Mouse (Mus musculus): ENCODE results near the gene Cep83. TPM values are rescaled to one million over a fixed set of nuclear protein-coding genes. Genes with fewer than 3 reads are reported as not detected.

The Cep83 gene
- polyA plus RNA-seq, 1 experiment from 2014 or later: 24.7 TPM

DNA sequence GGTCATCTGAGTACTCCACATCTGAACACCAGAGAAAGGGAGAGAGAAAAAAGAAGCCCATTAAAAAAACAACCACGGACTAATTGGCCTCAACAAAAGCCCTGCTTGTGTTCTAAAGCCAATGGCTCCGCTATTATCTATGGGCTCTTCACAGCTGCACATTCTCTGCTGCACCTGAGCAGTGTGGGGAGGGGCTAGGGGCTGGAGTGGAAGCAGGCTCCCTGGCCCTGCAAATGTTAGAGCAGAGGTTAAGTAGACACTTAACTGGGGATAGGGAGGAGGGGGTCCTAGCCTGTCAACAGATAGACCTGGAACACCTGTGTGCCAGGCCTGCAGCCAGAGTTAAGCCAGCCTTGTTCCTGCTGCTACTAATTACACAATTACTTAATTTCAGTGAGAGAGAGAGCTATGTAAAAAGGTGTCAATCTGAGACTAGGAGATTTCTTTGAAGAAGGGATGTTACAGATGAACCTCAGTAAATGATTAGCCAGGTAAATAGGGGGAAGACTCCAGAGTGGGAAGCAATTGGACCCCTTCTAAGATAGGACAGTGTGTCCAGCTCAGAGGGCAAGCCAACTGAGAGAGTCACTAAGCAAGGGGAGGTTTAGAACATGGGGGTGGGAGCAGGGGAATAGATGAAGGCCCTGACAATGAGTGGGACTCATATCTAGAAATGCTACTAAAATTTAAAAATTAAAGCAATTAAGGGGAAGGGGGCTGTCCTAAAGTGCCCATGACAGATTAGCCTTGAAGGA lies 111.2 kb downstream of the Cep83 start:
- Histone ChIP-seq H3K4me1 (ENCODE audit: insufficient read depth) (no peaks in the 10 kb centered on the region; the same call in 1 of the 2 replicates), H3K9me3 (ENCODE audit: low read depth, low read length) (no peaks in the 10 kb centered on the region), H3K27ac (ENCODE audit: low read depth) (no peak overlapping the region), H3K36me3 (ENCODE audit: insufficient read depth) (peaks cover 20% of the 10 kb centered on the region; the same call in 1 of the 2 replicates), H3K9ac (no peak overlapping the region), H3K4me3 (ENCODE audit: low read depth, low read length) (no peak overlapping the region), H3K27me3 (ENCODE audit: insufficient read depth, low read length) (no peaks in the 10 kb centered on the region), H3K4me2 (no peak overlapping the region)
- DNase-seq (no peak), ATAC-seq (ENCODE audit: insufficient read depth) (no peak)
- WGBS: 35% methylated on average over 2 of the region's 2 CpGs
- no peak for TF ChIP-seq CTCF (IDR thresholded peaks at IDR 0.05; ENCODE audit: low read depth)

DNA sequence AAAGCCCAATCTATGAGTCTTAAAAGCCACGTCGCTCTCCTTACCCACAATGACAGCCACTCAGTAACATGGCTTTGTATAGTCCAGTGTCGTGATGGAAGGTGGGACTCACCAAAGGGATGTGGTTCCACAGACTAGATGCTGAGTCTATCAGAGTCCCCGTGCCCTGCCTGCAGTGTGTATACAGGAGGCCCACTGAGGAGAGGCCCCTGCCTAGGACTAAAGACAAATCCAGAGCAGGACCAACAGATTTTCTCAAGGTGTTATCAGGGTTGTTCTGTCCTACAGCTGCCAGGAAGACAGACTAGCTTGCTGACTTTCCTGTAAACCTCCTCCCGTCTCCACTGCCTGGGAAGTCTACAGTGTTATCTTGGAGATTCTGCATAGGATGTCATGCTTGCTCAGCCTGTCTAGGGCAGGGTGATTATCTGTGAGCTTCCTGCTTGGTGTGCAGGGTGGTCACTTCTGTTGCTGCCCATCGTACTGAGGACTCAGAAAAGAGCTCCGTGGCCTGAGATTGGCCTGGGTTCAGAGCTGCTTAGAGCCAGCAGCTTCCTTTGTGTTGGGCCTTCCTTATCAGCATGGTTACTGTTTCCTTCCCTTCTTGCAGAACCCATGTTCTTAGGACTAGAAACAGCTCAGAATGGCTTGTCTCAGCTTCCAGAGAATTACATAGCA lies 112.4 kb downstream of the Cep83 start:
- Histone ChIP-seq H3K27ac (ENCODE audit: low read depth) (no peak overlapping the region), H3K27me3 (ENCODE audit: insufficient read depth, low read length) (no peaks in the 10 kb centered on the region), H3K4me2 (no peak overlapping the region), H3K9me3 (ENCODE audit: low read depth, low read length) (no peaks in the 10 kb centered on the region), H3K36me3 (ENCODE audit: insufficient read depth) (peaks cover 14% of the 10 kb centered on the region; the same call in 1 of the 2 replicates), H3K9ac (no peak overlapping the region), H3K4me1 (ENCODE audit: insufficient read depth) (no peaks in the 10 kb centered on the region; the same call in 1 of the 2 replicates), H3K4me3 (ENCODE audit: low read depth, low read length) (no peak overlapping the region)
- DNase-seq (no peak), ATAC-seq (ENCODE audit: insufficient read depth) (no peak)
- no peak for TF ChIP-seq CTCF (IDR thresholded peaks at IDR 0.05; ENCODE audit: low read depth)
- WGBS: 67% methylated on average over 7 of the region's 7 CpGs

DNA sequence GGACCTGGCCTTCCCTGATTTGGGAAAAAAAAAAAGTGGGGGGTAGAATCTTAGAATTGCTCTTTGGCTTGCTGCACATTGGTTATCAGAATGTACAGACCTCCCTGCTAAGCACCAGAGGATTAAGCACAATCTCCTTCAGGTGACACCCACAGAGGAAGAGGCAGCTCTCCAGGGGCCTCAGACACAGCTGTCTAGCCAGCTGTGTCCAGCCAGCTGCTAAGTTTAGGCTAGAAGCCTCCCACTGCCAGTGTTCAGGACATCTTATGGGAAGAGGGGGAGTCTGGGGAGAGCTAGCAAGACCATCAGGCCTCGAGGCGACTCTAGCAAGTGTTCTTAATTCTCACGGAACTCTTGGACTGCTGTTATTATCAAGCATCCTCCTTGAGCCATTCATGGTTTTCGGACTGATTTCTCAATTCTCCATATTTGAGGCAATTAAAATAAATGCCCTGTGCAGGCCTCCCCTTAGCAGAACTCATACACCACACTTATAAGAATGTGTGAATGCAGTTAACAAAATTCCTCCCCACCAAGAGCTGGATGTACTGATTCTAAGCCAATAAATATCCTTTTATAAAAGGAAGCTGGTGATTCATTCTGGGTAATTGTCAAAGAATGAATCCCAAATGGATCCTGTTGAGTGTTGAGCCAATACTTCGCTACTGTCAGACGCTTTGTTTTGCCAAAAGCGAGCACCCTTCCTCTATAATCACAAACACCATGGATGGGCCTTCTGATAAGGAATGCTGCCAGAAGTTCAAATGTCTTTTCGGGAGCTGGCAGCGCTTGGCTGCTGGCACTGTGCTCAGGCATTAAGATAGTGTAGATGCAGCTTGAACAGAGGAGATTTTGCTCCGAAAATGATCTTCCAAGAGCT lies 115.8 kb downstream of the Cep83 start:
- Histone ChIP-seq H3K4me3 (ENCODE audit: low read depth, low read length) (no peak overlapping the region), H3K9ac (no peak overlapping the region), H3K36me3 (ENCODE audit: insufficient read depth) (peaks cover 3% of the 10 kb centered on the region; the same call in 1 of the 2 replicates), H3K4me1 (ENCODE audit: insufficient read depth) (no peaks in the 10 kb centered on the region; the same call in 1 of the 2 replicates), H3K4me2 (no peak overlapping the region), H3K27me3 (ENCODE audit: insufficient read depth, low read length) (no peaks in the 10 kb centered on the region), H3K27ac (ENCODE audit: low read depth) (no peak overlapping the region), H3K9me3 (ENCODE audit: low read depth, low read length) (no peaks in the 10 kb centered on the region)
- WGBS: 36% methylated on average over 10 of the region's 10 CpGs
- peak; percentile 68 for DNase-seq
- peak; percentile 71; the same call in 1 of the 2 replicates for ATAC-seq (ENCODE audit: insufficient read depth)
- no peak for TF ChIP-seq CTCF (IDR thresholded peaks at IDR 0.05; ENCODE audit: low read depth)

DNA sequence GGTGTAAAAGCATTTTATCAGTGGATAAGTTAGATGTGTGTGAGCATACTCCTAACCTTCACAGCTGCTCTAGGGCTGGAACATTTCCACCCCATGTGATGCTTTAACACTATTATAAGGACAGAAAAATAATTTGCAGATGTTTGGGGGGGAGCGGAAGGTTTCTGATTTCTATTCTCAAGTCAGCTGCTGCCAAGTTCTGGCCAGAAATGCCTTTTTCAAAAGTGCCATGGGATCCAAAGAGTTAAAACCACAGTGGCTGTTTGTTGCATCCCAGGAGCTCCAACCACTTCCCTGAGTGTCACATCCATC lies 116.4 kb downstream of the Cep83 start:
- 63% methylated on average over 1 of the region's 1 CpGs for WGBS
- Histone ChIP-seq H3K9me3 (ENCODE audit: low read depth, low read length) (no peaks in the 10 kb centered on the region), H3K4me3 (ENCODE audit: low read depth, low read length) (no peak overlapping the region), H3K36me3 (ENCODE audit: insufficient read depth) (peaks cover 3% of the 10 kb centered on the region; the same call in 1 of the 2 replicates), H3K27me3 (ENCODE audit: insufficient read depth, low read length) (no peaks in the 10 kb centered on the region), H3K27ac (ENCODE audit: low read depth) (no peak overlapping the region), H3K4me2 (no peak overlapping the region), H3K4me1 (ENCODE audit: insufficient read depth) (no peaks in the 10 kb centered on the region; the same call in 1 of the 2 replicates), H3K9ac (no peak overlapping the region)
- no peak for TF ChIP-seq CTCF (IDR thresholded peaks at IDR 0.05; ENCODE audit: low read depth)
- peak; percentile 59 for DNase-seq
- ATAC-seq (ENCODE audit: insufficient read depth): no peak

DNA sequence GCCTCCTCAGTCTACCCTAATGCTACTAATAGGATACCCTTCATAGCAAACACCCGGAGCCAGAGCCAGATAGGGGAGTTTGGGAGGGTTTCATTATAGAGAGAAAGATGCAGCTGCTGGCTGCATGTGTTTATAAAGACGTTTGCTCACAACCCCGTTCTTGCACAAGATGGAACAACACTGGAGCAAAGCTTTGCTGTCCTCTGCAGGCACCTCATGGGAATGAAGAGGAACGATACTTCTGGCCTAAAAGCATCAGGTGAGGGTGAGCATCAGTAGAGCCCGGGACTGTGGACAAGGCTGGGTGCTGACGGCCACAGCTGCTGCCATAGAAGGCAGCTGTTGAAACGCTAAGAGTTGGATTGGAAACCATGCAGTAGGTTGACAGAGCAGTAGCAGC lies 118.9 kb downstream of the Cep83 start:
- Histone ChIP-seq H3K36me3 (ENCODE audit: insufficient read depth) (0 out of 2 replicates have a peak, but pooled peaks cover 4% of the 10 kb centered on the region), H3K4me2 (no peak overlapping the region), H3K4me3 (ENCODE audit: low read depth, low read length) (no peak overlapping the region), H3K27ac (ENCODE audit: low read depth) (no peak overlapping the region), H3K9me3 (ENCODE audit: low read depth, low read length) (no peaks in the 10 kb centered on the region), H3K9ac (no peak overlapping the region), H3K4me1 (ENCODE audit: insufficient read depth) (no peaks in the 10 kb centered on the region; the same call in 1 of the 2 replicates), H3K27me3 (ENCODE audit: insufficient read depth, low read length) (no peaks in the 10 kb centered on the region)
- DNase-seq (no peak), ATAC-seq (ENCODE audit: insufficient read depth) (no peak)
- 46% methylated on average over 7 of the region's 7 CpGs for WGBS
- peak; percentile 43 for TF ChIP-seq CTCF (IDR thresholded peaks at IDR 0.05; ENCODE audit: low read depth)

DNA sequence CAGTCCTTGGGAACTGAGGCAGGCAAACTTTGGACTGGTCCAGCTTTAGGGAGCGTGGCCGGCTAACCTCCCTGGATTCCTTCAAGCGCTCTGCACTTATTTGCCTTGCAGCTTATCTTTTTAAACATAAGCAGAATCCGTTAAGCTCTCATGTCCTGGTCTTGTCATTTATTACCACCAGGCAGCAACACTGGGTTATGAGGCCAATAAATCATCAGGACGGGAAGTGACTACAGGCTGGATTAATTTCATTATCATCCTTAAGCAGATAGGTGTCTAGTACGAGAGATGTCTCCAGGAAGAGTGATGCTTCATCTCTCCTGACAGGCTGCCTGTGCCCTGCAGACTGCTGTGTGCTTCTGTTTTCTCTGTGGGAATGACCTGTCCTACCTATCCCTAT lies 119.8 kb downstream of the Cep83 start:
- DNase-seq (no peak), ATAC-seq (ENCODE audit: insufficient read depth) (no peak)
- no peak overlapping the region for H3K4me3 ChIP-seq (ENCODE audit: low read depth, low read length)
- no peak for TF ChIP-seq CTCF (IDR thresholded peaks at IDR 0.05; ENCODE audit: low read depth)
- H3K9ac ChIP-seq: no peak overlapping the region
- H3K4me2 ChIP-seq: no peak overlapping the region
- H3K9me3 ChIP-seq (ENCODE audit: low read depth, low read length): no peaks in the 10 kb centered on the region
- no peaks in the 10 kb centered on the region; the same call in 1 of the 2 replicates for H3K4me1 ChIP-seq (ENCODE audit: insufficient read depth)
- 0 out of 2 replicates have a peak, but pooled peaks cover 4% of the 10 kb centered on the region for H3K36me3 ChIP-seq (ENCODE audit: insufficient read depth)
- no peak overlapping the region for H3K27ac ChIP-seq (ENCODE audit: low read depth)
- H3K27me3 ChIP-seq (ENCODE audit: insufficient read depth, low read length): no peaks in the 10 kb centered on the region
- 35% methylated on average over 6 of the region's 6 CpGs for WGBS

Measured in lung, embryonic 14.5 days (tissue).